Mouse (Mus musculus) lung, adult 18-20 months (tissue): ENCODE results near the gene Ica1.

ENCODE experiments used
- DNase-seq, 2 experiments: peaks; one replicate each; pipeline ENCODE4 v3.0.0; 2022; ENCODE audit warnings: mixed read lengths in 2 of 2

The Ica1 gene

GRCm38 (mm10) chr6:8640863-8641262 lies 137.4 kb downstream of the Ica1 start:
- DNase-seq: no peak

DNA sequence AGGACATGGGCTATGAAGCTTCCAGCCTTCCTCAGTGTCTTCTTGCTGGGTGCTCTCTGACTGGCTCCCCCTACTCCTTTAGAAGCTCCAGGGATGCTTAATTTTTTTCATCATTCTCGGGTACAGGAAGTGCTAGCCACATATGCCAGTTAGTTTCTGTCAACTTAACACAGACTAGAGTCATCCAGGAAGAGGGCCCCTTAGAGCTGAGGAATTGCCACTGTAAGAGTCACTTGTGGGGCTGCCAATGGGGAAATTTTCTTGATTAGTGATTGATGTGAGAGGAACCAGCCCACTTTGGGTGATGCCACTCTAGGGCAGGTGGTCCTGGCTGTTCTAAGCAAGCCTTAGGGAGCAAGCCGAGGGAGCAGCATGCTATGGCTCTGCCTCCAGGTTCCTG lies 138.8 kb downstream of the Ica1 start:
- DNase-seq: no peak

GRCm38 (mm10) chr6:8638899-8639298 lies 139.4 kb downstream of the Ica1 start:
- DNase-seq: no peak

DNA sequence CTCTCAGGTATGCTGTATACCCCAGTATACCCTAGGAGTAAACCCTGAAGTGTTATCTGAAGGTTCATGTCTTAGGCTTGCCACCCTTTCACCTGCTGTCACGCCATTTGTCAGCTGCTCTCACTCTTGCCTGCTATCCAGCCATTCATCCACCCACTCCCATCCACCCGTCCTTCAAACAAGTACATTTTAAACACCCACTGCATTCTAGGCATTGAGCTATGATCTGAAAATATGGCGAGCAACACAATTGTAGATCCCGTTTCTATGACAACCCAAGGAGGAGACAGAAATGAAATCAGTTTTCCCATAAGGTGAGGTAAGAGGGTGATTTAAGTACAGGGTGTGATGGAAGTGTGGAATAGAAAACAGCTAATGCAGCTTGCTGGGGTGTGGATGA lies 140.2 kb downstream of the Ica1 start:
- no peak for DNase-seq

DNA sequence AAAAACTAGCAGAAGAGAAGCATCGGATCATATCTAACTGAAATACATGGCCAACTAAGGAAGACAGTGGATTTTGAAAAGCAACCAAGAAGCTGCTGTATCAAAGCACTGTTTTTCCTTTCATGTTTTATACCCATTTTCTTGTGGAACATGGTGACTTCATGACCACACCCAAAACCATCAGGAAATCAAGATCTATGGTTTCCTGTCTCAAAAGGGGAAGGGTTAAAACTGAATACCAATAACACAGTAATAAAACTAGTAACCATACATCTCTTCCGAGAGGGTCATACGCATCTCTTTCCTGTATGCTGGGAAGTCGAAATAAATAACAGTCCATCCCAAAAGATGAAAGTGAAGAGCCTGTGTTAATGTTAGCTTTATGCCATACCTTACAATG lies 145.6 kb downstream of the Ica1 start:
- no peak for DNase-seq

GRCm38 (mm10) chr6:8631986-8632632 lies 146.2 kb downstream of the Ica1 start:
- no peak for DNase-seq

DNA sequence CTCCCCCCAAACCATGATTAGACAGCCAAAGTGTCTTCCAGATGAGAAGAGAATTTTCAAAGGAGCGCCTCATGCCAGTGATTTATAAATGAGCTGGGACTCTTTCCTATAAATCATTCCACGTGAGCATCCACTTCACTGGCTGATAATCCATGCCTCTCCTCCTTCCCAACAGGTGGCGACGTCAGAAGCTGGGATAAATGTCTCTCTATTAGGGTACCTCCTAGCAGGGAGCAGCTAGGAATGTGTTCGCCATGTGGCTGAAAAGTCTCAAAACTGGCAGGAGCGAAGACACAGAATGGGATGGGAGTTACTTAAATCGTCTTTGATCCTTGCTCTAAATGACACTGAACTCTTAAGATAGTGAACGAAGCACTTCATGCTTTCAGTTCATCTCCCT lies 146.9 kb downstream of the Ica1 start:
- DNase-seq: no peak

DNA sequence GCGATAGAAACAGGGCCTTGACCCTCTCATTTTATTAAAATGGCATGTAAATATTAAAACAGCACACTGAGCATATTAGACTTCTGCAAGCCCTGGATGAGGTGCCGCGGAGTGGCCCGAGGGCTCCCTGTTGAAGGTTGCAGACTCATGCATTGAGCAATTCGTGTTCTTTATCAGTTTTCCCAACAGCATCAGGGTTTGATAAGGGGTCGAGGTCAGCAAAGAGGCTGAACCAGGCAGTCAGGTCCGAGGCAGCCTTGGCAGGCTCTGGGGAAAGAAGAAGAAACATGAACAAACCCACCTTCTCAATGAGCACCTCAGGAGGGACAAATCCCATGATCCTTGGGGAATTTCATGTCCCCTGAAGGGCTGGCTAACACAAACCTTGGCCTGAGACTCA lies 147.8 kb downstream of the Ica1 start:
- DNase-seq: no peak

DNA sequence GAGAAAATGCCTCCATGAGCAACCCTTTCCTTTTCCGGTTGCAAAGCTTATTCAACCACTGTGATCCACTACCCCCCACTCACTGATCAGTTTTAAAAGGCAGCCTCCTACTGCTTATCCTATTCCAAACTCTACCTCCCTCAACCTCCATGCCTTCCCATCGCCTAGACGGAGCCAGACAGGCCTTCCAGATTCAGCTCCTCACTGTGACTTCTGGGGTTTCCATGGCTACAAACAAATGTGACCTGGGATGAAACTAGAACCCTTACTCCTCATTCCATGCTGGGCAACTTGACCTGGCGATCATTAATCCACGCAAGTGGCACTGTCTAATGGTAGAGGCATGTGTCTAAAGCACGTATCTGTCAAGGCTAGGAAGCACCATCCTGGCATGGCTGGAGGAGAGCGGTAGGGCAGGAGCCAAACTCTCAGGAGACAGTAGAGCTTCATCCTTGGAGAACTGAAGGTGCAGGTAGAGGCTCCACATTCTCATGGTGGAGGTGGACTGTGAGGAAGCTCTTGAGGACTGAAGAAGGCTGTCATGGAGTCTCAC lies 149.5 kb downstream of the Ica1 start:
- DNase-seq: no peak

GRCm38 (mm10) chr6:8628226-8628625 lies 150.1 kb downstream of the Ica1 start:
- no peak for DNase-seq

GRCm38 (mm10) chr6:8623045-8623444 lies 155.2 kb downstream of the Ica1 start:
- DNase-seq: no peak

GRCm38 (mm10) chr6:8619582-8620350 lies 158.5 kb downstream of the Ica1 start:
- no peak for DNase-seq

GRCm38 (mm10) chr6:8617369-8617768 lies 160.9 kb downstream of the Ica1 start:
- DNase-seq: no peak

- DNase-seq: no peak
These were observed 186.6 kb downstream of the Ica1 start for GRCm38 (mm10) chr6:8591665-8592064.

GRCm38 (mm10) chr6:8583892-8584291 lies 194.4 kb downstream of the Ica1 start:
- DNase-seq: no peak

DNA sequence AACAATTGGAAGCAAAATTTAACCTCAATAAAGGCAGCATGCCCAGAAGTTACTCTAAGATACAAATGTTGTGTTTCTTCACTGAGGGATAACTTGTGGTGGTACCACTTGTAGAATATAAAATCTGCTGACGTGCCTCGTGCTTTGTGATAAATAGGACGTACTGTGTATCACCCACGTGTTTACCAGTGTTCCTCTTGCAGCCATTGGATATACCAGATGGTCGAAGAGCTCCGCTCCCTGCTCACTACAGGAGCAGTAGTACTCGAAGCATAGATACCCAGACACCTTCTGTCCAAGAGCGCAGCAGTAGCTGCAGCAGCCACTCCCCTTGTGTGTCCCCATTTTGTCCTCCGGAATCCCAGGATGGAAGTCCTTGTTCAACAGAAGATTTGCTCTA lies 195.9 kb downstream of the Ica1 start:
- no peak for DNase-seq
